Mouse (Mus musculus) C2C12 (cell line): ENCODE data around the gene Plekho2.
A peak's percentile ranks its signal among the peaks of the same experiment; 100 is the strongest.

Experiments used
- CEBPB ChIP-seq: IDR thresholded peaks from one replicate; pipeline ENCODE4 v1.6.1; 2011; ENCODE audit warnings: low read depth, mild to moderate bottlenecking, control low read depth, moderate library complexity
- CTCF ChIP-seq: IDR thresholded peaks from one replicate; pipeline ENCODE4 v1.5.1; 2011; ENCODE audit not compliant: control insufficient read depth, insufficient read depth, insufficient read length
- FOSL1 ChIP-seq: IDR thresholded peaks from one replicate; pipeline ENCODE4 v1.8.0; 2011; ENCODE audit warnings: mild to moderate bottlenecking, low read length; ENCODE audit not compliant: poor library complexity, insufficient read depth, severe bottlenecking
- MAX ChIP-seq: IDR thresholded peaks from one replicate; pipeline ENCODE4 v1.6.1; 2011; ENCODE audit warnings: mild to moderate bottlenecking, control low read depth
- MYOD1 ChIP-seq: IDR thresholded peaks from one replicate; pipeline ENCODE4 v1.6.1; 2011; ENCODE audit warnings: low read depth; ENCODE audit not compliant: control insufficient read depth, insufficient read length
- MYOG ChIP-seq: IDR thresholded peaks from one replicate; pipeline ENCODE4 v1.6.1; 2011; ENCODE audit not compliant: control insufficient read depth, insufficient read length; ENCODE audit errors: extremely low read depth
- USF1 ChIP-seq: IDR thresholded peaks from one replicate; pipeline ENCODE4 v1.6.1; 2011; ENCODE audit warnings: low read depth, mild to moderate bottlenecking, control low read depth, moderate library complexity

GRCm38 (mm10) chr9:65603401-65604102 is 23.7 kb upstream of the Plekho2 start:
- TF ChIP-seq MYOG, result no peak
- peak; percentile 15 for TF ChIP-seq CTCF
- TF ChIP-seq USF1, result no peak
- TF ChIP-seq CEBPB, result no peak
- TF ChIP-seq MAX, result no peak
- no peak for TF ChIP-seq FOSL1
- no peak for TF ChIP-seq MYOD1
